Mouse (Mus musculus): ENCODE data around the gene Washc4. TPM values are rescaled to one million over a fixed set of nuclear protein-coding genes. Genes with fewer than 3 reads are reported as not detected.

The Washc4 gene
- polyA plus RNA-seq, 1 experiment from 2014 or later, result 35.0 TPM

Other genes starting within 250 kb of the Washc4 start
- 0.18 and 0.36 TPM in 2 replicates for gene Slc41a2, start 205.9 kb upstream of the Washc4 start, polyA plus RNA-seq (2016; fragmentation: Nextera tagmentation; extraction: Ambion mirVana)
- 1.4 and 1.5 TPM in 2 replicates for gene D10Wsu102e, start 183.5 kb upstream of the Washc4 start, polyA plus RNA-seq (2016; fragmentation: Nextera tagmentation; extraction: Ambion mirVana)
- 1.6 and 1.9 TPM in 2 replicates for gene Aldh1l2, start 9.6 kb upstream of the Washc4 start, polyA plus RNA-seq (2016; fragmentation: Nextera tagmentation; extraction: Ambion mirVana)
- gene Appl2, start 105.0 kb downstream of the Washc4 start, polyA plus RNA-seq (2016; fragmentation: Nextera tagmentation; extraction: Ambion mirVana), result 32.1 TPM in 2 replicates
- 44.0 and 49.2 TPM in 2 replicates for gene 1500009L16Rik, start 179.1 kb downstream of the Washc4 start, polyA plus RNA-seq (2016; fragmentation: Nextera tagmentation; extraction: Ambion mirVana)

All from forebrain, embryonic 10.5 days (tissue).